Mouse (Mus musculus): Measurements from ENCODE around the gene Ren1. TPM values are rescaled to one million over a fixed set of nuclear protein-coding genes. Genes with fewer than 3 reads are reported as not detected.
A peak's percentile ranks its signal among the peaks of the same experiment; 100 is the strongest.

Gene Ren1
- polyA plus RNA-seq, 1 experiment from 2014 or later, result 5.9 TPM

- Histone ChIP-seq H3K4me3 (ENCODE audit: low read depth, low read length) (no peak overlapping the region), H3K36me3 (ENCODE audit: control insufficient read depth, insufficient read depth, low read length) (no peaks in the 10 kb centered on the region), H3K4me2 (ENCODE audit: low read depth, low read length) (no peak overlapping the region), H3K9me3 (ENCODE audit: control insufficient read depth, low read length) (no peaks in the 10 kb centered on the region), H3K4me1 (ENCODE audit: control insufficient read depth, insufficient read depth, low read length) (peaks cover 12% of the 10 kb centered on the region), H3K9ac (ENCODE audit: low read depth, low read length) (no peak overlapping the region), H3K27me3 (replicated peaks; ENCODE audit: control insufficient read depth, insufficient read depth, low read length) (no peaks in the 10 kb centered on the region), H3K27ac (replicated peaks; ENCODE audit: low read depth, low read length) (no peak overlapping the region)
- no peak for ATAC-seq (ENCODE audit: low read depth)
- no peak for DNase-seq (ENCODE audit: low spot score)
- 62% methylated on average over 8 of the region's 8 CpGs for WGBS
Measured at GRCm38 (mm10) chr1:133372113-133372512, 21.8 kb downstream of the Ren1 start.

DNA sequence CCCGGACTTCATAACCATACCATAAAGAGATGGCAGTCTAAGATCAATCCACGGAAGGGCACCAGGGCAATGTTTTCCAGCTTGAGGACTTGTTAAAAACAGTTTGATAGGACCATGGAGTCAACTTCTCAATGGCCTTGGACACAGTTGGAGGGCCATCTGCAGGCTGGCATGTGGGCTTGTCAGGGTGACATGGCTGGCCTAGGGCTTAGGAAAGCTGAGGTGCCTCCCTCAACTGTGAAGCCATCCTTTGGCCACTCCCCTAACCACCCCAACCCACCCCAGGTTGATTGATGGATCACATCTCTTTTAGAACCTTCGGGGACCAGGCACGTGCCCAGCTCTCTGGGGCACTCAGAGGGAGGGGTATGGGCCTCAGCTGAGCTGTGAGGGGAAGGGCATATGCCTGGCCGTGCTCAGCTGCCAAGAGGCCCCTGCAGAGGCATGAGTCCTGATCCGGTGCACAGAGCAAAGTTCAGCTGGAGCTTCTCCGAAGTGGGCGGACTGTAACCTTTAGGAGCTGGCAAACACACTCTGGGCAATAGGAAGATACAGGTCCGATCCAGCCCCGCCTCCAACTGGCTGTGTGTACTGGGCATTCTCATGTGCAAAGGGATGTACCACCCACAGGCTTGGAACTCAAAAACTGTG is 25.5 kb downstream of the Ren1 start:
- ATAC-seq (ENCODE audit: low read depth) (no peak), DNase-seq (ENCODE audit: low spot score) (no peak)
- 69% methylated on average over 10 of the region's 10 CpGs for WGBS
- no peak overlapping the region for H3K4me2 ChIP-seq (ENCODE audit: low read depth, low read length)
- no peak overlapping the region for H3K27ac ChIP-seq (replicated peaks; ENCODE audit: low read depth, low read length)
- H3K4me1 ChIP-seq (ENCODE audit: control insufficient read depth, insufficient read depth, low read length), result no peaks in the 10 kb centered on the region
- H3K4me3 ChIP-seq (ENCODE audit: low read depth, low read length), result no peak overlapping the region
- H3K9ac ChIP-seq (ENCODE audit: low read depth, low read length), result no peak overlapping the region
- H3K27me3 ChIP-seq (replicated peaks; ENCODE audit: control insufficient read depth, insufficient read depth, low read length), result no peaks in the 10 kb centered on the region
- no peaks in the 10 kb centered on the region for H3K36me3 ChIP-seq (ENCODE audit: control insufficient read depth, insufficient read depth, low read length)
- H3K9me3 ChIP-seq (ENCODE audit: control insufficient read depth, low read length), result no peaks in the 10 kb centered on the region

- Histone ChIP-seq H3K36me3 (ENCODE audit: control insufficient read depth, insufficient read depth, low read length) (no peaks in the 10 kb centered on the region), H3K9me3 (ENCODE audit: control insufficient read depth, low read length) (no peaks in the 10 kb centered on the region), H3K4me1 (ENCODE audit: control insufficient read depth, insufficient read depth, low read length) (no peaks in the 10 kb centered on the region), H3K27ac (replicated peaks; ENCODE audit: low read depth, low read length) (no peak overlapping the region), H3K9ac (ENCODE audit: low read depth, low read length) (no peak overlapping the region), H3K27me3 (replicated peaks; ENCODE audit: control insufficient read depth, insufficient read depth, low read length) (no peaks in the 10 kb centered on the region), H3K4me3 (ENCODE audit: low read depth, low read length) (no peak overlapping the region), H3K4me2 (ENCODE audit: low read depth, low read length) (no peak overlapping the region)
- no peak for DNase-seq (ENCODE audit: low spot score)
- ATAC-seq (ENCODE audit: low read depth), result no peak
- WGBS, result 93% methylated on average over 5 of the region's 5 CpGs
Measured at GRCm38 (mm10) chr1:133377547-133377946, 27.2 kb downstream of the Ren1 start.

DNA sequence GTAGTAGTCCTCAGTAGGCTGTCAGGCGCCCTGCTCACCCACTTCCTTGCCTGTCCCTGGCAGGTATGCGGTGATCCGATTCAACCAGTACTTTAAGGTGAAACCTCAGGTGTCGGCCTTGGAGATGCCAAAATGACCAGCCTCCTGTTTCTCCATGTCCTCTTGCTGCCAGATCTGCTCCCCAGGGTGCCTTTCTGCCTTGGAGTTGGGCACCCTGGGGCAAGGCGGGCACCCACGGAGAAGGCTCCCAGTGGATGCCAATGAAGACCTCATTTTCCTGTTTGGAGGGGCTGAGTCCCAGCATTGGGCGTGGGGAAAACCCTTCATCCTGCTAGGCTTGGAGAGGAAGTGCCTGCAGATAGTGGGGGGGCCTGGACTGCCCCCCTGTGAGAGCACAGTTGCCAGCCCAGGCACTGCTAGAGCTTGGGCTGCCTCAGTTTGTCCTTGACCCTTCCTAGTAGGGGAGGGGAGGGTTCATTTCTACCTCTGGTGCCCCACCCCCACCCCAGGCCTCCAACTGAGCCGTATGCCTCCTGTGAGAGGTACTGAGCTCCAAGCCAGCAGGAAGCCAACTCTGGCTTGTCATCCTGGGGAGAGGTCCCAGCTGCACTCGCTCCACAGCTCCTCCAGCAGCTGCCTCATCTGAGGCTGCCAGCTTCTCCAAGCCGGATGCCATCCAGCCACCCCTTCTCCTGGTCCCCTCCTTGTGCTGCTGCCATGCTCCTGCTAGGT is 29.1 kb downstream of the Ren1 start:
- Histone ChIP-seq H3K9ac (ENCODE audit: low read depth, low read length) (no peak overlapping the region), H3K27ac (replicated peaks; ENCODE audit: low read depth, low read length) (no peak overlapping the region), H3K4me2 (ENCODE audit: low read depth, low read length) (no peak overlapping the region), H3K27me3 (replicated peaks; ENCODE audit: control insufficient read depth, insufficient read depth, low read length) (no peaks in the 10 kb centered on the region), H3K4me3 (ENCODE audit: low read depth, low read length) (no peak overlapping the region), H3K4me1 (ENCODE audit: control insufficient read depth, insufficient read depth, low read length) (no peaks in the 10 kb centered on the region), H3K9me3 (ENCODE audit: control insufficient read depth, low read length) (no peaks in the 10 kb centered on the region), H3K36me3 (ENCODE audit: control insufficient read depth, insufficient read depth, low read length) (no peaks in the 10 kb centered on the region)
- WGBS, result 73% methylated on average over 8 of the region's 10 CpGs
- no peak for ATAC-seq (ENCODE audit: low read depth)
- no peak for DNase-seq (ENCODE audit: low spot score)

GRCm38 (mm10) chr1:133379986-133380320 is 29.6 kb downstream of the Ren1 start:
- Histone ChIP-seq H3K4me3 (ENCODE audit: low read depth, low read length) (no peak overlapping the region), H3K27me3 (replicated peaks; ENCODE audit: control insufficient read depth, insufficient read depth, low read length) (no peaks in the 10 kb centered on the region), H3K27ac (replicated peaks; ENCODE audit: low read depth, low read length) (no peak overlapping the region), H3K9ac (ENCODE audit: low read depth, low read length) (no peak overlapping the region), H3K4me1 (ENCODE audit: control insufficient read depth, insufficient read depth, low read length) (no peaks in the 10 kb centered on the region), H3K36me3 (ENCODE audit: control insufficient read depth, insufficient read depth, low read length) (0 out of 2 replicates have a peak, but pooled peaks cover 2% of the 10 kb centered on the region), H3K4me2 (ENCODE audit: low read depth, low read length) (no peak overlapping the region), H3K9me3 (ENCODE audit: control insufficient read depth, low read length) (no peaks in the 10 kb centered on the region)
- no peak for ATAC-seq (ENCODE audit: low read depth)
- DNase-seq (ENCODE audit: low spot score), result no peak
- 61% methylated on average over 3 of the region's 3 CpGs for WGBS

DNA sequence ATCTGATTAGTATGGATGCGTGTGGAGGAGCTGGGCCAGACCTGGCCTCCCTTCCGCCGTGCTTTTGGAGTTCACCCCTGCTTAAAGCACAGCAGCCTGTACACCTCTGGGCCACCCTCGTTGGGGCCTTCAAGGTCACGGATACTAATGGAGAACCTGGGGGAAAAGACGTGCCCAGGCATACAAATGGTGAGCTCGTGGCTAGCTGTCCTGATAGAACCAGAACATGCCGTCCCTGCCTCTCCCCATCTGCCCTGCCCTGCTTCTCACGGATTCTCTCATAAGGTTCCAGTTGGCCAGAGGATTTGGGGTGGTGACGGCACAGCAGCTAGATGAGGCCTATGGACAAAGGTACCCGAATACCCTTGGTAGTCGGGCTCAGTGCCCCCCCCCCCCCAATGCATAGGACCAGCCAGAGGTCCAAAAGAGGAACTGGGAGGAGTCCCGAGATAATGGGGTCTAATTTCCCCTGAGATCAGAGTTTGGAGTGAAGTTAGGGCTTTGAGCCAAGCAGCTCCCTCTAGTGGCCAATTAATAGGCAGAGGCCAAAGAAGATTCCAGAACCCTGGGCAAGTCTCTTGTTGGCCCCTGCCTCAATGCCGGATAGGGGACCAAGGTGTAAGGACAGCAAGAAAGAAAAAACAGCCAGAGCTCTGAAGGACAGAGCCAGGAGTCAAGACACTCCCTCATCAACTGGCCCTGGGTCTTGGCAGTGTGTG is 30.2 kb downstream of the Ren1 start:
- Histone ChIP-seq H3K4me2 (ENCODE audit: low read depth, low read length) (no peak overlapping the region), H3K9me3 (ENCODE audit: control insufficient read depth, low read length) (no peaks in the 10 kb centered on the region), H3K36me3 (ENCODE audit: control insufficient read depth, insufficient read depth, low read length) (0 out of 2 replicates have a peak, but pooled peaks cover 5% of the 10 kb centered on the region), H3K9ac (ENCODE audit: low read depth, low read length) (no peak overlapping the region), H3K27me3 (replicated peaks; ENCODE audit: control insufficient read depth, insufficient read depth, low read length) (no peaks in the 10 kb centered on the region), H3K4me3 (ENCODE audit: low read depth, low read length) (no peak overlapping the region), H3K4me1 (ENCODE audit: control insufficient read depth, insufficient read depth, low read length) (no peaks in the 10 kb centered on the region), H3K27ac (replicated peaks; ENCODE audit: low read depth, low read length) (no peak overlapping the region)
- no peak for ATAC-seq (ENCODE audit: low read depth)
- 60% methylated on average over 14 of the region's 14 CpGs for WGBS
- DNase-seq (ENCODE audit: low spot score), result peak; percentile 61

DNA sequence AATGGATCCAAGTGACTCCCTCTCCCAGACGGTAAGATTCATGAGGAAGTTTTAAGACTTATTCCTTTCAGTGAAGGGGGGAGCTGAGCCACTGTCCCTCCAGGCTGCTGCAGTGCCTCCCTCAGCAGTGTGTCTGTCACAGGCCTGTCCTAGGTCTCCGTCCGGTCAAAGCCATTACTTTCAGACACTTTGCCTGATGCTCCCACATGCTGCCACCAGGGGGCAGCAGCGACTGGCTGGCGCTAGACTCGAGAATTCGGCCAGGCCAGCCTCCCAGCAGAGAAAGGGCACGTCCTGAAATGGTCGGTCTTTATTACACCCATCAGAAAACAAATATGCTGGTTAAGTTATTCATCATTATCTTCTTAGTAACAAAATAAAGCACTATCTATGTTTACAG is 31.7 kb downstream of the Ren1 start:
- H3K4me1 ChIP-seq (ENCODE audit: control insufficient read depth, insufficient read depth, low read length), result no peaks in the 10 kb centered on the region
- H3K36me3 ChIP-seq (ENCODE audit: control insufficient read depth, insufficient read depth, low read length), result 0 out of 2 replicates have a peak, but pooled peaks cover 5% of the 10 kb centered on the region
- no peaks in the 10 kb centered on the region for H3K27me3 ChIP-seq (replicated peaks; ENCODE audit: control insufficient read depth, insufficient read depth, low read length)
- H3K27ac ChIP-seq (replicated peaks; ENCODE audit: low read depth, low read length), result no peak overlapping the region
- 8% methylated on average over 9 of the region's 9 CpGs for WGBS
- no peak overlapping the region for H3K4me3 ChIP-seq (ENCODE audit: low read depth, low read length)
- DNase-seq (ENCODE audit: low spot score) (peak; percentile 73), ATAC-seq (ENCODE audit: low read depth) (peak; percentile 54; the same call in 1 of the 2 replicates)
- H3K9me3 ChIP-seq (ENCODE audit: control insufficient read depth, low read length), result no peaks in the 10 kb centered on the region
- H3K4me2 ChIP-seq (ENCODE audit: low read depth, low read length), result no peak overlapping the region
- H3K9ac ChIP-seq (ENCODE audit: low read depth, low read length), result no peak overlapping the region

DNA sequence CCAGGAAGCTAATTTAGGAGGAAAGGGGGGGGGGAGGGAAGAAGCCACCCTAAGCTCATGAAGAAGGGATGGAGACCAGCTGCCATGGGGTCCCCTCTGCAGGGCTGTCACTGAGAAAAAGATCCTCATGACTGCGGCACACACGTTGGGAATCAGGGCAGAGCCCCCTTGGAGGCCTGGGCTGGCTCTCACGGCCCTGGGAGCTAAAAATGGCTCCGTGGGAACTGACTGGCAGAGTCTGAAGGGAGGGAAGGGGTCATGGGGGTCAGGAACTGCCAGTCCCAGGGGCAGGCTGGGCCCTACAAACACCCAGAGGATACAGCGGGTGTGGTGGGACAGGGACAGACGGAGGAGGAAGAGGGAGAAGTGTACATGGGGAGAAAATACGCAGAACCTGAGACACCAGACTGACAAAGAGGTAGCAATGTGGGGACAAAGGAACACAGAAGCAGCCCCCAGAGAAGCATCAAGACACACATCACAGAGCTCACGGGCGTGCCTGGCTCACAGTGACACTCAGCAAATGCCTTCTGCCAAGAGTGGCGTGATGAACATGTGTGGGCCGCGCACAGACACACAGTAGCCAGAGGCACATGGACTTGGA is 32.3 kb downstream of the Ren1 start:
- no peak for ATAC-seq (ENCODE audit: low read depth)
- no peak for DNase-seq (ENCODE audit: low spot score)
- Histone ChIP-seq H3K4me2 (ENCODE audit: low read depth, low read length) (no peak overlapping the region), H3K36me3 (ENCODE audit: control insufficient read depth, insufficient read depth, low read length) (0 out of 2 replicates have a peak, but pooled peaks cover 5% of the 10 kb centered on the region), H3K4me1 (ENCODE audit: control insufficient read depth, insufficient read depth, low read length) (no peaks in the 10 kb centered on the region), H3K27ac (replicated peaks; ENCODE audit: low read depth, low read length) (no peak overlapping the region), H3K9me3 (ENCODE audit: control insufficient read depth, low read length) (no peaks in the 10 kb centered on the region), H3K4me3 (ENCODE audit: low read depth, low read length) (no peak overlapping the region), H3K27me3 (replicated peaks; ENCODE audit: control insufficient read depth, insufficient read depth, low read length) (no peaks in the 10 kb centered on the region), H3K9ac (ENCODE audit: low read depth, low read length) (no peak overlapping the region; the same call in 1 of the 2 replicates)
- WGBS, result 52% methylated on average over 12 of the region's 12 CpGs
